Mouse (Mus musculus): ENCODE measurements around the gene Dnah12.
"Not testable (repeated sequence)": the region's sequence is repeated elsewhere in the genome, so short reads cannot be mapped to it uniquely, and the experiment has no call there.

DNA sequence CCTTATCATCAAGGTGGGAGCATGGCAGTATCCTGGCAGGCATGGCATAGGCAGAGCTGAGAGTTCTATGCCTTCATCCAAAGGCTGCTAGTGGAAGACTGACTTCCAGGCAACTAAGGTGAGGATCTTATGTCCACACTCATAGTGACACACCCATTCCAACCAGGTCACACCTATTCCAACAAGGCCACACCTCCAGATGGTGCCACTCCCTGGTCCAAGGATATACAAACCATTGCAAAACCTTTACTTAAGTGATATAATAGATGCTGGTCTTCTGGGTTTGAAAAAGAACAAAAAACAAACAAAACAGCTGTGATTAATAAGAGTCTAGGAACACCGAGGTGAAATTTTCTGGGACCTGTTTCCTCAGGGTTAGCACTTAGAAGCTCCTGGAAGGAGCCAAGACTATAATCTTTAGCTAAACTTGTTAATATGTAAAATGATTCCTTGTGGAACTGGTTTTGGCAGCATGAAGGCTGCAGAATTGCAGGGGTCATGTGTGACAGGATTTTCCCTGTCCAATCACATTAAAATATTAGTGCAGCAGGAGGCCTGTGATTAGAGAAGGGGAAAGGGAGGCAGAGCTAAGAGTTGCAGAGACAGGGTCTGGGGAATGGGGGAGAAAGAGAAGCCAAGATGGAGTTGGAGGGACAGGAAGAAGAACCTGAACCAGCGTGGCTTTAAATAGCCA is 18.5 kb upstream of the Dnah12 start:
- TF ChIP-seq POLR2A (IDR thresholded peaks at IDR 0.05; ENCODE audit: insufficient read depth, low read length); EP300 (IDR thresholded peaks at IDR 0.05; ENCODE audit: insufficient read depth, low read depth, low read length); CTCF (IDR thresholded peaks at IDR 0.05; ENCODE audit: low read depth, low read length): not testable (repeated sequence)

All from ES-Bruce4 (cell line).